Mouse (Mus musculus): ENCODE results near the gene Adam1a. TPM values are rescaled to one million over a fixed set of nuclear protein-coding genes. Genes with fewer than 3 reads are reported as not detected.
A peak's percentile ranks its signal among the peaks of the same experiment; 100 is the strongest.

The Adam1a gene
- polyA plus RNA-seq, 1 experiment: 2.7 TPM

GRCm38 (mm10) chr5:121574145-121574544, 28.9 kb upstream of the Adam1a start:
- no peaks in the 10 kb centered on the region for H3K4me1 ChIP-seq (ENCODE audit: control insufficient read depth, insufficient read depth, low read length)
- no peak overlapping the region for H3K4me3 ChIP-seq (replicated peaks; ENCODE audit: control insufficient read depth, low read depth, low read length)
- no peak for TF ChIP-seq POLR2A (IDR thresholded peaks at IDR 0.05; ENCODE audit: borderline replicate concordance, control insufficient read depth, low read depth, low read length)
- TF ChIP-seq CTCF (IDR thresholded peaks at IDR 0.05; ENCODE audit: control insufficient read depth, insufficient read depth, low read length): no peak
- WGBS: 83% methylated on average over 13 of the region's 13 CpGs
- H3K27ac ChIP-seq (ENCODE audit: control insufficient read depth, insufficient read depth, low read depth, low read length, poor library complexity): no peak overlapping the region

GRCm38 (mm10) chr5:121570787-121571186, 25.5 kb upstream of the Adam1a start:
- no peak for TF ChIP-seq CTCF (IDR thresholded peaks at IDR 0.05; ENCODE audit: control insufficient read depth, insufficient read depth, low read length)
- TF ChIP-seq POLR2A (IDR thresholded peaks at IDR 0.05; ENCODE audit: borderline replicate concordance, control insufficient read depth, low read depth, low read length): no peak
- Histone ChIP-seq H3K4me3 (replicated peaks; ENCODE audit: control insufficient read depth, low read depth, low read length) (no peak overlapping the region), H3K27ac (ENCODE audit: control insufficient read depth, insufficient read depth, low read depth, low read length, poor library complexity) (no peak overlapping the region), H3K4me1 (ENCODE audit: control insufficient read depth, insufficient read depth, low read length) (no peaks in the 10 kb centered on the region)
- 85% methylated on average over 1 of the region's 1 CpGs for WGBS

- whole genome bisulfite sequencing: 88% methylated on average over 9 of the region's 9 CpGs
- Histone ChIP-seq H3K4me1 (ENCODE audit: control insufficient read depth, insufficient read depth, low read length) (no peaks in the 10 kb centered on the region; the same call in 1 of the 2 replicates), H3K4me3 (replicated peaks; ENCODE audit: control insufficient read depth, low read depth, low read length) (no peak overlapping the region), H3K27ac (ENCODE audit: control insufficient read depth, insufficient read depth, low read depth, low read length, poor library complexity) (no peak overlapping the region)
- TF ChIP-seq CTCF (IDR thresholded peaks at IDR 0.05; ENCODE audit: control insufficient read depth, insufficient read depth, low read length) (no peak), POLR2A (IDR thresholded peaks at IDR 0.05; ENCODE audit: borderline replicate concordance, control insufficient read depth, low read depth, low read length) (no peak)
These were observed 24.7 kb upstream of the Adam1a start for GRCm38 (mm10) chr5:121569881-121570420.

- H3K4me1 ChIP-seq (ENCODE audit: control insufficient read depth, insufficient read depth, low read length): peaks cover 2% of the 10 kb centered on the region; the same call in 1 of the 2 replicates
- 80% methylated on average over 16 of the region's 16 CpGs for WGBS
- TF ChIP-seq POLR2A (IDR thresholded peaks at IDR 0.05; ENCODE audit: borderline replicate concordance, control insufficient read depth, low read depth, low read length) (no peak), CTCF (IDR thresholded peaks at IDR 0.05; ENCODE audit: control insufficient read depth, insufficient read depth, low read length) (no peak)
- H3K27ac ChIP-seq (ENCODE audit: control insufficient read depth, insufficient read depth, low read depth, low read length, poor library complexity): no peak overlapping the region
- no peak overlapping the region for H3K4me3 ChIP-seq (replicated peaks; ENCODE audit: control insufficient read depth, low read depth, low read length)
These were observed 20.9 kb upstream of the Adam1a start for GRCm38 (mm10) chr5:121566035-121566681.

- peaks cover 2% of the 10 kb centered on the region; the same call in 1 of the 2 replicates for H3K4me1 ChIP-seq (ENCODE audit: control insufficient read depth, insufficient read depth, low read length)
- 2% methylated on average over 11 of the region's 11 CpGs for WGBS
- TF ChIP-seq CTCF (IDR thresholded peaks at IDR 0.05; ENCODE audit: control insufficient read depth, insufficient read depth, low read length) (peak; percentile 92), POLR2A (IDR thresholded peaks at IDR 0.05; ENCODE audit: borderline replicate concordance, control insufficient read depth, low read depth, low read length) (no peak)
- no peak overlapping the region for H3K27ac ChIP-seq (ENCODE audit: control insufficient read depth, insufficient read depth, low read depth, low read length, poor library complexity)
- H3K4me3 ChIP-seq (replicated peaks; ENCODE audit: control insufficient read depth, low read depth, low read length): peak overlapping the region; percentile 43
These were observed 19.2 kb upstream of the Adam1a start for GRCm38 (mm10) chr5:121564468-121564895.

- Histone ChIP-seq H3K27ac (ENCODE audit: control insufficient read depth, insufficient read depth, low read depth, low read length, poor library complexity) (no peak overlapping the region), H3K4me1 (ENCODE audit: control insufficient read depth, insufficient read depth, low read length) (peaks cover 2% of the 10 kb centered on the region; the same call in 1 of the 2 replicates), H3K4me3 (replicated peaks; ENCODE audit: control insufficient read depth, low read depth, low read length) (no peak overlapping the region)
- WGBS: 84% methylated on average over 3 of the region's 3 CpGs
- no peak for TF ChIP-seq POLR2A (IDR thresholded peaks at IDR 0.05; ENCODE audit: borderline replicate concordance, control insufficient read depth, low read depth, low read length)
These were observed 17.2 kb upstream of the Adam1a start for GRCm38 (mm10) chr5:121562436-121562835.

GRCm38 (mm10) chr5:121549196-121549595, 3.9 kb upstream of the Adam1a start:
- TF ChIP-seq CTCF (IDR thresholded peaks at IDR 0.05; ENCODE audit: control insufficient read depth, insufficient read depth, low read length) (no peak), POLR2A (IDR thresholded peaks at IDR 0.05; ENCODE audit: borderline replicate concordance, control insufficient read depth, low read depth, low read length) (no peak)
- 87% methylated on average over 7 of the region's 7 CpGs for WGBS
- Histone ChIP-seq H3K4me3 (replicated peaks; ENCODE audit: control insufficient read depth, low read depth, low read length) (no peak overlapping the region), H3K27ac (ENCODE audit: control insufficient read depth, insufficient read depth, low read depth, low read length, poor library complexity) (no peak overlapping the region), H3K4me1 (ENCODE audit: control insufficient read depth, insufficient read depth, low read length) (no peaks in the 10 kb centered on the region; the same call in 1 of the 2 replicates)

GRCm38 (mm10) chr5:121547084-121547483, 1.8 kb upstream of the Adam1a start:
- TF ChIP-seq POLR2A (IDR thresholded peaks at IDR 0.05; ENCODE audit: borderline replicate concordance, control insufficient read depth, low read depth, low read length) (no peak), CTCF (IDR thresholded peaks at IDR 0.05; ENCODE audit: control insufficient read depth, insufficient read depth, low read length) (no peak)
- Histone ChIP-seq H3K4me3 (replicated peaks; ENCODE audit: control insufficient read depth, low read depth, low read length) (no peak overlapping the region), H3K4me1 (ENCODE audit: control insufficient read depth, insufficient read depth, low read length) (no peaks in the 10 kb centered on the region; the same call in 1 of the 2 replicates), H3K27ac (ENCODE audit: control insufficient read depth, insufficient read depth, low read depth, low read length, poor library complexity) (no peak overlapping the region)
- 68% methylated on average over 3 of the region's 3 CpGs for WGBS

Data from bone marrow, adult 2 months (tissue).